Mouse (Mus musculus) megakaryocyte progenitor cell, adult 5-6 weeks (primary cell): ENCODE results near the gene Olfr1258. TPM values are rescaled to one million over a fixed set of nuclear protein-coding genes. Genes with fewer than 3 reads are reported as not detected.
"Not testable (repeated sequence)": the region's sequence is repeated elsewhere in the genome, so short reads cannot be mapped to it uniquely, and the experiment has no call there.

Source experiments
- ATAC-seq: replicated peaks from 2 replicates; pipeline ENCODE4 v1.8.0; 2016; ENCODE audit warnings: mild to moderate bottlenecking, moderate TSS enrichment, inconsistent platforms; ENCODE audit not compliant: poor library complexity
- total RNA-seq, 2 experiments: library from RNA; stranded (forward) in 1 of 2; stranded (reverse) in 1 of 2; fragments of 157-497, 149-512 nt in 1 of 2; fragments of 200-1000 nt in 1 of 2; gene quantifications; 2 replicates each; pipeline versions ENCODE4 v1.2.3 to v1.2.4; 2015 to 2017

Olfr1258 gene
- total RNA-seq (2015): not detected in 2 replicates
- total RNA-seq (2017): not detected in 2 replicates

DNA sequence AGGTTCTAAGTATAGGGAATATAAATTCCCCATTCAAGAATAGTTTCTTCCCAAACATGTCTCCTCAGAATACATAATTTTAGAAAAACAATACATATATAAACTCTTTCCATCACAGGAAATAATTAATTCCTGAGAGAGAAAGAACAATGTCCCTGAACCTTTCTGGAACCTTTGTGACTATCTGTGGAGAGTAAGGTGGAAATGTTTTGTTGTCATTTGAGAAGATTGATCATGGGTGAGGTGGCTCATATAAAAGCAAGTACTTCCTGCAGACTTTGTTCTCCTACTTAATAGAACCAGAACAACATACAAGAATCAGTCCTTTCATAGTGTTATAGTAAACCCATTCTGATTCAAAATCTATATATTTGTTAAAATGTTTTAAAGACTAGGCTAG is at the start of gene Olfr1258:
Gene Olfr1258 (plus strand): TSS at position 301 of the 400 bp plus-strand sequence.
- ATAC-seq: no peak

DNA sequence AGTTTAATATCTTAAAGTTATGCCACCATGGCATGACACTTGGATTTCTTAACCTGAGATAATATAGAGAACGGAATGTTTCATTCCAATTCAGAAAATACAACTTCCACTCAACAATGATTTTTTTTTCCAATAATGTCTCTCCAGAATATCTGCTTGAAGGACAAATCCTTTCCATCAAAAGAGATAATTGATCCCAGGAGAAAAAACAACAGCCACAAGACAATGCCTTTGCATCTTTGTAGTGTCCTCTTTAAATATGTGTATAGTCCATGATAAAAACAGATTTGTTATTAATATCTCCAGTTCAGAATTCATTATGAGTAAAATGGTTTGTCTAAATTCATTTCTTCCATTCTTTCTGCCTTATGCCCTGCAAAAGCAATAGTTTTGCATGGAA is 49.0 kb upstream of the Olfr1258 start, which contains the start of gene Olfr1257:
Gene Olfr1257 (plus strand): TSS at position 301 of the 400 bp plus-strand sequence.
- ATAC-seq: no peak

DNA sequence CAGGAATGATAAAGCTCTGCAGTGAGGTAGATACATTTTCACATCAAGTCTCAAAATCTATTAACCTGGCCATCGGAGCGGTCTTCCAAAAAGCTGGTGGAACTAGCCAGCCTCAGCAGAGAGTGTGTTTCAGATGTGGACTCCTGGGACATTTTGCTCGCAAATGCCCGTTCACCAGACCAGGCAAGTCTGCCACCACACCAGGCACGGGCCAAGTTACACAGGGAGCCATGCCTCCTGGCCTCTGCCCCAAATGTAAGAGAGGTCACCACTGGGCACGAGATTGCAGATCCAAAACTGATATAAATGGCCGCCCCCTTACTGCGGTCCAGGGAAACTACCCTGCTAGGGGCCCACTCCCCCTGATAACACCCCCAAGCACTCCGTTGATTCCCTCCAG is 14.5 kb upstream of the Olfr1258 start:
- ATAC-seq: not testable (repeated sequence)

DNA sequence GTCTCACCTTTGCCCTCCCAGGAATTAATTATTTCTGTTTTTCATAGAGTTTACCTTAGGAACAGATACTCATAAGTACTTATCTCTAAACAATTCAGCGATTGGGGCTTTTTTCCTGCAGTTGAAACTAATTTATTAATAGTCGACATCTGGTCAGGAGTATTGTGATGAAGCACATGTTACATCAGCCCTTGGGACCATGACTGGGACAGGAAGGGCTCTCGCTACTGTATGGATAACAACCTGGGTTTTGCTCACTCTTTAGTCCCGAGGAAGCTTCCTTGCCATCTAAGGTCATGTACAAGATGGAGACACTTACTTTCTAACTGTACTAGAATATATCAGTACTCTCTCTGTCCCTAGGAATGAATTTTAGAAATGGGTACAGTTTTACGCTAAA is 21.5 kb downstream of the Olfr1258 start, which contains the start of gene Olfr1259:
Gene Olfr1259 (minus strand): TSS at position 101 of the 400 bp plus-strand sequence.
- no peak for ATAC-seq

DNA sequence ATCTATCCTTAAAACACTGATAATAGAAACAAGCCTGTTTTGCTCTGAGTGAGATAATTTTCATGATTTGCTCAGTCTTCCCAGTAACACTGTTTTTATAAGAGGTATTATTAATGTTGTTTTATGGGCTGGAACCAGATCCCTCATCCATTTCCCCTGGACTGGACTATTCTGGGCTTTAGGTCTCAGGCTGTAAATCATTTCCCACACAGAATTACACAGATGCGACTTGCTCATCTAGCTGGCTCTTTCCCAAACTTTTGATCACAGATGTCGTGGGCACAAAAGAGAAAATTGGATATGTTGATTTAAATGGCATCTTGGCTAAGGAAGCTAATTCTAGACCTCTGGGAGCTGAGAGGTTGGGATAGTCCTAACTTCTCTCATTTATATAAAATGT is 47.1 kb downstream of the Olfr1258 start, which contains the start of gene Olfr1260:
Gene Olfr1260 (plus strand): TSS at position 157 of the 400 bp plus-strand sequence.
- ATAC-seq: no peak

DNA sequence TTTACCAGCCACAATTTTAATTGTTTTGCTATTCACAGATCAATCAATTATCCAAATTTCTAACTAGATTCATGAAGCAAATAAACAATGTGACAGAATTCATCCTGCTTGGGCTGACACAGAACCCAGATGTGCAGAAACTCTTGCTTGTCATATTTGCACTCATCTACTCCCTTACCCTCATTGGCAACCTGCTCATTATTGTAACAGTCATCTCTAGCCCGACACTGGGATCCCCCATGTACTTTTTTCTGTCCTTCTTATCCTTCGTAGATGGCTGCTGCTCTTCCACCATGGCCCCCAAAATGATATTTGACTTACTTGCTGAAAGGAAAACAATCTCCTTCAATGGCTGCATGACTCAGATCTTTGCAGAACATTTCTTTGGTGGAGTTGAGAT is 50.6 kb downstream of the Olfr1258 start:
- no peak for ATAC-seq

Other genes with a start within 250 kb of the Olfr1258 start
- gene Olfr1252, start 202.3 kb upstream of the Olfr1258 start, total RNA-seq (2015): not detected in 2 replicates
- gene Olfr1252, start 202.3 kb upstream of the Olfr1258 start, total RNA-seq (2017): not detected in 2 replicates
- gene Olfr1253, start 170.2 kb upstream of the Olfr1258 start, total RNA-seq (2015): not detected in 2 replicates
- gene Olfr1253, start 170.2 kb upstream of the Olfr1258 start, total RNA-seq (2017): not detected in 2 replicates
- not detected in 2 replicates for gene Olfr1254, start 133.7 kb upstream of the Olfr1258 start, total RNA-seq (2015)
- not detected in 2 replicates for gene Olfr1254, start 133.7 kb upstream of the Olfr1258 start, total RNA-seq (2017)
- not detected in 2 replicates for gene Olfr1255, start 115.3 kb upstream of the Olfr1258 start, total RNA-seq (2015)
- not detected in 2 replicates for gene Olfr1255, start 115.3 kb upstream of the Olfr1258 start, total RNA-seq (2017)
- not detected in 2 replicates for gene Olfr1256, start 85.8 kb upstream of the Olfr1258 start, total RNA-seq (2015)
- not detected in 2 replicates for gene Olfr1256, start 85.8 kb upstream of the Olfr1258 start, total RNA-seq (2017)
- gene Olfr48, start 79.1 kb upstream of the Olfr1258 start, total RNA-seq (2015): not detected in 2 replicates
- gene Olfr48, start 79.1 kb upstream of the Olfr1258 start, total RNA-seq (2017): not detected in 2 replicates
- not detected in 2 replicates for gene Olfr1257, start 48.9 kb upstream of the Olfr1258 start, total RNA-seq (2015)
- not detected in 2 replicates for gene Olfr1257, start 48.9 kb upstream of the Olfr1258 start, total RNA-seq (2017)
- gene Olfr1259, start 21.4 kb downstream of the Olfr1258 start, total RNA-seq (2015): not detected in 2 replicates
- gene Olfr1259, start 21.4 kb downstream of the Olfr1258 start, total RNA-seq (2017): not detected in 2 replicates
- not detected in 2 replicates for gene Olfr1260, start 47.0 kb downstream of the Olfr1258 start, total RNA-seq (2015)
- not detected in 2 replicates for gene Olfr1260, start 47.0 kb downstream of the Olfr1258 start, total RNA-seq (2017)
- not detected in 2 replicates for gene Olfr1261, start 63.9 kb downstream of the Olfr1258 start, total RNA-seq (2015)
- gene Olfr1261, start 63.9 kb downstream of the Olfr1258 start, total RNA-seq (2017): not detected in 2 replicates
- gene Olfr1262, start 72.8 kb downstream of the Olfr1258 start, total RNA-seq (2015): not detected in 2 replicates
- not detected in 2 replicates for gene Olfr1262, start 72.8 kb downstream of the Olfr1258 start, total RNA-seq (2017)
- gene Olfr1263, start 84.8 kb downstream of the Olfr1258 start, total RNA-seq (2015): not detected in 2 replicates
- gene Olfr1263, start 84.8 kb downstream of the Olfr1258 start, total RNA-seq (2017): not detected in 2 replicates
- gene Olfr1264, start 98.3 kb downstream of the Olfr1258 start, total RNA-seq (2015): not detected in 2 replicates
- not detected in 2 replicates for gene Olfr1264, start 98.3 kb downstream of the Olfr1258 start, total RNA-seq (2017)
- not detected in 2 replicates for gene Olfr1265, start 108.0 kb downstream of the Olfr1258 start, total RNA-seq (2015)
- not detected in 2 replicates for gene Olfr1265, start 108.0 kb downstream of the Olfr1258 start, total RNA-seq (2017)
- not detected in 2 replicates for gene Olfr140, start 136.3 kb downstream of the Olfr1258 start, total RNA-seq (2015)
- not detected in 2 replicates for gene Olfr140, start 136.3 kb downstream of the Olfr1258 start, total RNA-seq (2017)
- gene Olfr1269, start 194.1 kb downstream of the Olfr1258 start, total RNA-seq (2015): not detected in 2 replicates
- not detected in 2 replicates for gene Olfr1269, start 194.1 kb downstream of the Olfr1258 start, total RNA-seq (2017)
- gene Olfr32, start 215.0 kb downstream of the Olfr1258 start, total RNA-seq (2015): not detected in 2 replicates
- not detected in 2 replicates for gene Olfr32, start 215.0 kb downstream of the Olfr1258 start, total RNA-seq (2017)
- gene Olfr1270, start 225.8 kb downstream of the Olfr1258 start, total RNA-seq (2015): not detected in 2 replicates
- not detected in 2 replicates for gene Olfr1270, start 225.8 kb downstream of the Olfr1258 start, total RNA-seq (2017)